8 mouse cellular contexts compared by ENCODE assay signal in the genomic region with DNA sequence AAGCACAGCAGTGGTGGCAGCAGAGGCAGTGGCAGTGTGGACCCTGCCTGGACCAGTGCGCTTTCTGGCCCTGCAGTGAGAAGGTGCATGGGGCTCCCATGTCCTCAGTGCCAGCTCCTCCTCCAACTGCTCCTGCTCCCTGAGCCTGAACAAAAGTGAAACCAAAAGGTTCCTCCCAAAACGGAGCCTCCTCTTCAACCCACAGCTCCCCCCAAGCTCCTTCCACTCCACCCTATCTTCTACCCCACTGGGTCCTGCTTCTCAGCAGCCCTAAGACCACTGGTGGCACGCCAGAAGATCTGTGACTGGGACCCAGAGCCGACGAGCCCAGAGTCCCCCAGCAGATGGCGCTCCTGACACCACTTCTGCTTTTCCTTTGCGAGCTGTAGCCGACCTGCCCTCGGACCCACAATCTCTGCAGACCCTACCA.
DNase-seq lines count a peak whose midpoint lies in the region; ATAC-seq and TF ChIP-seq lines count a peak whose summit lies in the region.
"Not testable (repeated sequence)": the region's sequence is repeated elsewhere in the genome, so short reads cannot be mapped to it uniquely, and the experiment has no call there.

No protein-coding gene starts in this region.

- not testable (repeated sequence) for DNase-seq in forebrain, postnatal 0 days; kidney, adult 2 months; stomach, postnatal 0 days (ENCODE audit: low spot score)
- DNase-seq in heart, postnatal 36 days: peak; percentile 16 to 39

- peak; percentile 71 for ATAC-seq in CD4-positive, CD25-positive, alpha-beta regulatory T cell, adult 4 months
- ATAC-seq in cerebellum, adult (ENCODE audit: insufficient number of reproducible peaks, low FRiP score, low TSS enrichment): peak; percentile 52
- peak; percentile 38 for ATAC-seq in forebrain, postnatal 0 days
- ATAC-seq in liver, embryonic 15.5 days (ENCODE audit: insufficient read depth): not testable (repeated sequence)
- peak; percentile 69 for ATAC-seq in midbrain, embryonic 15.5 days (replicated peaks)
- ATAC-seq in stomach, postnatal 0 days (ENCODE audit: low FRiP score, low TSS enrichment): peak; percentile 59

- not testable (repeated sequence) for H3K4me1 ChIP-seq in forebrain, postnatal 0 days (ENCODE audit: insufficient read depth); kidney, adult 2 months (ENCODE audit: control insufficient read depth, insufficient read depth, low read length); liver, embryonic 15.5 days (replicated peaks); midbrain, embryonic 15.5 days; stomach, postnatal 0 days (replicated peaks; ENCODE audit: control insufficient read depth, insufficient read depth)

- intact Hi-C loops in heart, postnatal 36 days (cut with DNase I): not testable (repeated sequence)

- TF ChIP-seq CTCF in forebrain, postnatal 0 days (IDR thresholded peaks at IDR 0.05; ENCODE audit: low read depth); kidney, adult 2 months (conservative IDR thresholded peaks at IDR 0.05; ENCODE audit: insufficient read depth, insufficient read length, low read depth, low read length): not testable (repeated sequence)
- 0 out of 2 replicates have a peak, but pooled peaks have one; percentile 19 for TF ChIP-seq CTCF in stomach, postnatal 0 days (IDR thresholded peaks at IDR 0.05; ENCODE audit: low read depth)

- not testable (repeated sequence) for H3K4me2 ChIP-seq in forebrain, postnatal 0 days (ENCODE audit: low read depth); midbrain, embryonic 15.5 days; stomach, postnatal 0 days (replicated peaks; ENCODE audit: low read depth)
- peak overlapping the region; percentile 30 for H3K4me2 ChIP-seq in liver, embryonic 15.5 days

- WGBS in forebrain, postnatal 0 days: 0% methylated on average over 4 of the region's 9 CpGs
- WGBS in kidney, adult 2 months: 8% methylated on average over 2 of the region's 9 CpGs
- 4% methylated on average over 4 of the region's 9 CpGs for WGBS in liver, embryonic 15.5 days (ENCODE audit: insufficient replicate concordance)
- 11% methylated on average over 4 of the region's 9 CpGs for WGBS in midbrain, embryonic 15.5 days
- 0% methylated on average over 2 of the region's 9 CpGs for WGBS in stomach, postnatal 0 days

- not testable (repeated sequence) for TF ChIP-seq EP300 in stomach, postnatal 0 days (optimal IDR thresholded peaks at IDR 0.05)

- H3K9ac ChIP-seq in forebrain, postnatal 0 days; liver, embryonic 15.5 days; midbrain, embryonic 15.5 days; stomach, postnatal 0 days (ENCODE audit: low read length): not testable (repeated sequence)

- not testable (repeated sequence) for H3K4me3 ChIP-seq in forebrain, postnatal 0 days (ENCODE audit: low read depth, low read length); liver, embryonic 15.5 days (replicated peaks); midbrain, embryonic 15.5 days; stomach, postnatal 0 days (ENCODE audit: low read depth, low read length)
- peak overlapping the region; percentile 49 for H3K4me3 ChIP-seq in kidney, adult 2 months (ENCODE audit: insufficient read depth, low read depth, low read length)

- H3K9me3 ChIP-seq in forebrain, postnatal 0 days (ENCODE audit: low read length); liver, embryonic 15.5 days (replicated peaks); midbrain, embryonic 15.5 days; stomach, postnatal 0 days (ENCODE audit: control insufficient read depth, low read length): not testable (repeated sequence)

- H3K27me3 ChIP-seq in forebrain, postnatal 0 days (ENCODE audit: insufficient read depth, low read length); kidney, adult 2 months (replicated peaks; ENCODE audit: control insufficient read depth, insufficient read depth, low read length); liver, embryonic 15.5 days; midbrain, embryonic 15.5 days (replicated peaks); stomach, postnatal 0 days (ENCODE audit: control insufficient read depth, insufficient read depth, low read length): not testable (repeated sequence)

- TF ChIP-seq POLR2A in kidney, adult 2 months (IDR thresholded peaks at IDR 0.05; ENCODE audit: low read depth, low read length): not testable (repeated sequence)

- H3K36me3 ChIP-seq in forebrain, postnatal 0 days (ENCODE audit: insufficient read depth); kidney, adult 2 months (ENCODE audit: control insufficient read depth, insufficient read depth, low read length); liver, embryonic 15.5 days (replicated peaks); midbrain, embryonic 15.5 days (replicated peaks); stomach, postnatal 0 days (ENCODE audit: control insufficient read depth, insufficient read depth, low read length): not testable (repeated sequence)

- H3K27ac ChIP-seq in forebrain, postnatal 0 days (ENCODE audit: low read depth, low read length); kidney, adult 2 months (ENCODE audit: insufficient read depth, low read depth, low read length); liver, embryonic 15.5 days (replicated peaks); midbrain, embryonic 15.5 days; stomach, postnatal 0 days (replicated peaks): not testable (repeated sequence)
